Mouse (Mus musculus) heart, embryonic 10.5 days (tissue): ENCODE results near the gene Stx1a. TPM values are rescaled to one million over a fixed set of nuclear protein-coding genes. Genes with fewer than 3 reads are reported as not detected.

Experiments
- DNase-seq: peaks from one replicate; pipeline ENCODE4 v3.0.0-alpha.2; 2017; ENCODE audit warnings: low spot score
- H3K27ac ChIP-seq: fragments of 300-500 bp; sonication (generic); 2 replicates; pipeline ENCODE4 v1.5.1; 2016; ENCODE audit warnings: mild to moderate bottlenecking
- H3K27me3 ChIP-seq: fragments of 300-500 bp; sonication (generic); 2 replicates; pipeline ENCODE4 v1.6.1; 2016; ENCODE audit warnings: mild to moderate bottlenecking; ENCODE audit not compliant: poor library complexity, insufficient read depth, severe bottlenecking
- H3K36me3 ChIP-seq: fragments of 300-500 bp; sonication (generic); 2 replicates; pipeline ENCODE4 v1.6.1; 2016; ENCODE audit warnings: mild to moderate bottlenecking, moderate library complexity
- H3K4me1 ChIP-seq: fragments of 300-500 bp; sonication (generic); 2 replicates; pipeline ENCODE4 v1.6.1; 2016; ENCODE audit warnings: mild to moderate bottlenecking
- H3K4me3 ChIP-seq: fragments of 300-500 bp; sonication (generic); 2 replicates; pipeline ENCODE4 v1.5.1; 2016; ENCODE audit warnings: mild to moderate bottlenecking, moderate library complexity
- H3K9me3 ChIP-seq: fragments of 300-500 bp; sonication (generic); 2 replicates; pipeline ENCODE4 v1.6.1; 2016; ENCODE audit warnings: mild to moderate bottlenecking, moderate library complexity
- WGBS: fragments of 180-500 bp; shearing (Covaris S2); methylation state at CpG from one replicate; pipeline ENCODE4 v1.1.7; 2016; 5-methylcytosine and 5-hydroxymethylcytosine counted together
- polyA plus RNA-seq: library from polyadenylated mRNA; unstranded; fragments of >200 nt; fragmentation: Nextera tagmentation; extraction: Ambion mirVana; gene quantifications from 2 replicates; pipeline ENCODE4 v1.2.1, GENCODE M21; 2016

Stx1a gene
- polyA plus RNA-seq, 1 experiment from 2014 or later = 8.5 TPM

DNA sequence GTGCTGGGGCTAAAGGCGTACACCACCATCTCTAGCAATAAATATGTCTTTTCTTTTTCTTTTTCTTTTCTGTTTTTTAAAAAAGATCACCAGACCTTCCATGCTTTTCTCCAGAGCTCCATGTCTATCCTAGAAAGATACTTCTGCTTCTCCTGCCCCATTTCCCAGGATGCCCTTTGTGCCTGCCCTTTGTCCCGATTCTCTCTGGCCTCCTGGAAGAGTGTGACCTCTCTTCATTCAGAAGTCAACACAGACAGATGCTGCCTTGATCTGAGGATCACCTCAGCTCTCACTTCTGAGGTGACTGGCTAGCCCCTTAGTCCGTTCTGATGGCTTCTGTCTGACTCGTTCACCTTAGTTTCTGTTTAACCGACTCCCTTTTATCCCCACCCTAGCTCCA, 57.3 kb downstream of the Stx1a start:
- peaks cover 17% of the 10 kb centered on the region for H3K27me3 ChIP-seq
- H3K4me3 ChIP-seq = no peak overlapping the region
- no peak for DNase-seq
- H3K4me1 ChIP-seq = peaks cover 22% of the 10 kb centered on the region
- 84% methylated on average over 5 of the region's 5 CpGs for WGBS
- no peaks in the 10 kb centered on the region for H3K9me3 ChIP-seq
- no peak overlapping the region for H3K27ac ChIP-seq
- no peaks in the 10 kb centered on the region for H3K36me3 ChIP-seq

DNA sequence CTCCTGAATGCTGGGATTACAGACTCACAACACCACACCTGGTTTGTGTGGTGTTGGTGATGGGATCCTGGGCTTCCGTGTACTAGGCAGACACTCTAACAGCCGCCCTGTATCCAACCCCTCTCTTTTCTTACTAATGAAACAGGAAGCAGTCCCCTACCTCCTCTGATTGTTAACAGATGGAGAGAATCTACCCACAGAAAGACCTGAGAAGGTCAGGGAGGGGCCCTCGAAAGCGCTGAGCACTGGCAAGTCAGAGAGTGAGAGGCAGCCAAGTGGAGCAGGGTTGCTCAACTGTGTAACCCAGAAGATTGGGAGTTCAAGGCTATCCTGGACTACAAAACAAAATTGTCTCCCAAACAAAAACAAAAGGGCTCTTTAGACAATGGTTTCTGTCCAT, 63.6 kb downstream of the Stx1a start:
- Histone ChIP-seq H3K36me3 (no peaks in the 10 kb centered on the region), H3K27me3 (peaks cover 76% of the 10 kb centered on the region), H3K4me1 (peaks cover 11% of the 10 kb centered on the region), H3K27ac (no peak overlapping the region), H3K4me3 (no peak overlapping the region), H3K9me3 (no peaks in the 10 kb centered on the region)
- WGBS = 56% methylated on average over 4 of the region's 4 CpGs
- DNase-seq = no peak

DNA sequence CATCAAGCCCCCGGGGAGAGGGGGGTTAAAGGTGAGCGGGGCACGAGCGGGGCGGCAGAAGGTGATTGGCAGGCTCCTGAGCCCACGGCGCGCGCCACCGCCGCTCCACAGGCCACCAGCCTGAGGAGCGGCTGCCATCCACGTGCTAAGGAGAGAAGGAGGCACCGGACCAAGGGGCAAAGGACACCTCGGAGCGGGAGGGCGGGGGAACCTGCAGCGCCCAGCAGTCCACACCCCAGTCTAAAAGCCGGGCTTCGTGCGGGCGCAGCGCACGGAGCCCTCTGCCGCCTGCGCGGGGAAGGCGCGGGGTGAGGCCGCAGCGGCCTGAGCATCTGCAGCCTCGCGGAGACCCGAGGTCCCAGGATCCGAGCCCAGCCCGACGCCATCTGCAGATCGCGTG, 66.4 kb downstream of the Stx1a start, which contains the start of gene Mlxipl:
TSS of gene Mlxipl (plus strand) at position 238 of the 400 bp plus-strand sequence.
- Histone ChIP-seq H3K4me3 (peak within 1 kb of the TSS; percentile 45), H3K9me3 (no peaks in the 10 kb centered on the region), H3K27me3 (peaks cover 88% of the 10 kb centered on the region), H3K36me3 (no peaks in the 10 kb centered on the region), H3K4me1 (peaks cover 11% of the 10 kb centered on the region), H3K27ac (no peak within 1 kb of the TSS)
- no peak for DNase-seq
- WGBS = 2% methylated on average over 39 of the region's 39 CpGs

Other genes starting within 250 kb of the Stx1a start
- gene Tmem270, start 116.7 kb upstream of the Stx1a start, polyA plus RNA-seq = not detected in 2 replicates
- gene Cldn13, start 108.0 kb upstream of the Stx1a start, polyA plus RNA-seq = 6.1 and 8.5 TPM in 2 replicates
- 8.8 and 12.1 TPM in 2 replicates for gene Mettl27, start 91.1 kb upstream of the Stx1a start, polyA plus RNA-seq
- 2.8 and 6.9 TPM in 2 replicates for gene Cldn4, start 76.5 kb upstream of the Stx1a start, polyA plus RNA-seq
- gene Cldn3, start 37.3 kb upstream of the Stx1a start, polyA plus RNA-seq = 2.7 and 10.2 TPM in 2 replicates
- 57.8 and 63.7 TPM in 2 replicates for gene Abhd11, start 14.3 kb upstream of the Stx1a start, polyA plus RNA-seq
- gene Dnajc30, start 40.7 kb downstream of the Stx1a start, polyA plus RNA-seq = 24.5 and 27.6 TPM in 2 replicates
- gene Bud23, start 41.5 kb downstream of the Stx1a start, polyA plus RNA-seq = 99.4 and 134 TPM in 2 replicates
- gene Vps37d, start 54.8 kb downstream of the Stx1a start, polyA plus RNA-seq = 2.4 and 7.1 TPM in 2 replicates
- gene Mlxipl, start 66.4 kb downstream of the Stx1a start, polyA plus RNA-seq = 1.00 and 3.0 TPM in 2 replicates
- gene Tbl2, start 126.2 kb downstream of the Stx1a start, polyA plus RNA-seq = 25.1 and 25.4 TPM in 2 replicates
- gene Bcl7b, start 144.8 kb downstream of the Stx1a start, polyA plus RNA-seq = 39.2 and 45.3 TPM in 2 replicates
- gene Baz1b, start 163.8 kb downstream of the Stx1a start, polyA plus RNA-seq = 30.6 and 44.4 TPM in 2 replicates
- gene Fzd9, start 227.7 kb downstream of the Stx1a start, polyA plus RNA-seq = 4.5 and 7.2 TPM in 2 replicates